Mouse (Mus musculus) liver, embryonic 14.5 days (tissue): ENCODE measurements around the gene Zic4.

Experiments
- CTCF ChIP-seq: IDR thresholded peaks from 2 replicates; pipeline ENCODE4 v1.5.1; 2016; ENCODE audit warnings: antibody characterized with exemption, low read depth, control low read depth
- EP300 ChIP-seq: IDR thresholded peaks from 2 replicates; pipeline ENCODE4 v1.6.1; 2016; ENCODE audit warnings: antibody characterized with exemption, low read depth

DNA sequence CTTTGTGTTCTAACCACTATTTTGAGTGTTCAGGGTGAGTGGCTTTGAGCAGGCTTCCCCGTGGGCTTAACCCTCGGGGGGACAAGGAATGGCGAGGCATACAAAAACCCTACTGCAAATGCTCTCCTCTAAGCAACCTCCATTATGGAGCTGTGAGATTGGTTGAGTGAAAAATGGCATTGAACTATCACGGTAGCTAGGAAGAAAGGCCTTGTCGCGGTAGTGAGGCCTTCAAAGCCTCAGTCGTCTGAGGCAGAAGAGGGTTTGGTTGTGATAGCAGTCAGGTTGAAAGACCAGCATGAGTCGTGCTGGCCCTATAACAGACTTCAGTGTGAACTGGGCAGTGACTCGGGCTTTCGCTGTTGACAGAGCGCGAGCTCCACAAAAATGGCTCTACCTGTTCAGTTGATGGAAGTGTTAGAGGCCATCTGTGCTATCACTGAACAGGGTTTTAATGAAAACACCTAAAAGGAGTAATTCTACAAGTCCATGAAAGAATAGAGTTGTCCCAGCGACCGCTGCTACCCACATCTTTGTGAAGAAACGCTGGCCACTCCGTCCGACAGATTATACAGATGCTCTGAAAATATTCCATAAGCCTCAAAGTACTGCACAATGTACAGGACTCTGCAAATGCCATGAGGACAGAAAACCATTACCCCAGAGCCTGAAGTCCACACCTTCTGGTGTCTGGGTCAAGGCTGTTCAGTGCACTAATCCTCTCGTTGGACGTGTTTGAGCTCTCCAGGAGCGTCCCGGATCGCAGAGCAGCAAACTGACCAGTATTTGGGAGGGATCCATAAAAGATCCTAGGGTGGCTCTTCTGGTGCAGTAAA, 7.6 kb upstream of the Zic4 start:
- TF ChIP-seq EP300: no peak
- TF ChIP-seq CTCF: no peak
